ENCODE assay signal across 17 mouse cellular contexts in the genomic region with DNA sequence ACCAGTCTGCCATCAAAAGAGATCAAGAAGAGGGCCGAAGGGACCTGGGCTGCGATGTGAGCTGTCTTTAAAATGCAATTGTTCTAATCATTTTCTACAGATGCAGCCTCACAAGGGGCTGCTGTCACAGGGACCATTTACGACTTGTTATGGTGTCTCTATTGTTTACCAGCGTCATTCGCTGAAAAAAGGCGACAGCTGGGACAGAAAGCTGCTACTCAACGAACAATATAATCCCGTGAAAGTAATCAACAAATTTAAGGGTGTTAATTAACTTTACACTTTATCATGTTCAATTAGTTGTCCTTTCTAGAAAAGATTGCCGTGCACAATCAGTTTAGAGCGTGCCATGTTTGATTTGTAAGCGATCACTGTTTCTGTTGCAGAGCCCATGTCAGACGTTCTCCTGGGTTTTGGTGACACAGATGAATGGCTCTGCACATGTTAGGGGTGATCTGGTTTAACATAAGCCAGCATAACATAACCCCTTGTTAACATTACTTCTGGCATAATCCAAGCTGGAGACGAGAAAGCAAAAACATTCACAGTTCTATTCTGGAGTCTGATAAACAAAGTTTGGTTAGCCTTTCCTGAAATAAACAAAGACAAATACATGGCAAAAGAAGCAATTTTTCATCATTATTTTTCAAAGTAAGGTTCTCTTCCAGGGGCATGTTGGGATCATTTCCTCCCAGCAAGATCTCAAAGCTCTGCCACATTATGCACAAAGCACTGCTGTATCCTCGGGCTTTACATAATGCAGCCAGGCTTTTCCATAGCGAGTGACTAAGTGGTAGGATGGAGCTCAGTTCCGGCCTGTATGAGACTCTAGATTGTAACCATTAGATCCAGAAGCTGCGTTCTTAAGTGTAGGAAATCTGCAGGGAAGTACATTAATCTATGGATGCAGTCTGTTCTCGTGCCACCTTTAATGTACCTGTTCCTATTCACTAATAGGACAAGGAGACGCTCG.
DNase-seq lines count a peak whose midpoint lies in the region; ATAC-seq and TF ChIP-seq lines count a peak whose summit lies in the region.
"Had no signal": no experiment of that assay in that cellular context is flagged by ENCODE, and none has a peak within 500 bp of the region (broad histone marks: within the 10 kb centered on the region; RNA-seq: fewer than 3 reads in every experiment).

No protein-coding gene starts in this region.

- H3K9ac ChIP-seq in lung, embryonic 14.5 days = no peak overlapping the region
- no peak overlapping the region for H3K9ac ChIP-seq in hindbrain, embryonic 14.5 days
- no peak overlapping the region for H3K9ac ChIP-seq in heart, adult 2 months (ENCODE audit: low read depth, low read length)
- H3K9ac ChIP-seq: limb, embryonic 12.5 days; liver, embryonic 14.5 days had no signal

- 62% methylated on average over 20 of the region's 20 CpGs for WGBS in lung, embryonic 14.5 days
- 26% methylated on average over 20 of the region's 20 CpGs for WGBS in hindbrain, embryonic 14.5 days
- whole genome bisulfite sequencing in heart, adult 2 months = 88% methylated on average over 20 of the region's 20 CpGs

- H3K79me2 ChIP-seq in heart, adult 2 months (replicated peaks; ENCODE audit: control insufficient read depth, insufficient read depth, low read length) = peaks cover 3% of the 10 kb centered on the region; the same call in 1 of the 2 replicates

- H3K36me3 ChIP-seq in lung, embryonic 14.5 days (ENCODE audit: insufficient read depth) = no peaks in the 10 kb centered on the region
- no peaks in the 10 kb centered on the region for H3K36me3 ChIP-seq in testis, adult 2 months (ENCODE audit: control insufficient read depth, insufficient read depth, low read length)
- no peaks in the 10 kb centered on the region for H3K36me3 ChIP-seq in hindbrain, embryonic 14.5 days (replicated peaks; ENCODE audit: control insufficient read depth, insufficient read depth)
- H3K36me3 ChIP-seq in heart, adult 2 months (ENCODE audit: control insufficient read depth, insufficient read depth, low read length) = peaks cover 2% of the 10 kb centered on the region; the same call in 1 of the 2 replicates
- H3K36me3 ChIP-seq: limb, embryonic 12.5 days had no signal

- no peak overlapping the region for H3K4me2 ChIP-seq in lung, embryonic 14.5 days
- no peak overlapping the region for H3K4me2 ChIP-seq in hindbrain, embryonic 14.5 days (replicated peaks)
- H3K4me2 ChIP-seq: limb, embryonic 12.5 days had no signal

- H3K4me1 ChIP-seq in lung, embryonic 14.5 days (ENCODE audit: insufficient read depth) = no peaks in the 10 kb centered on the region
- no peaks in the 10 kb centered on the region for H3K4me1 ChIP-seq in testis, adult 2 months (ENCODE audit: control insufficient read depth, insufficient read depth, low read length)
- peaks cover 17% of the 10 kb centered on the region for H3K4me1 ChIP-seq in hindbrain, embryonic 14.5 days (replicated peaks; ENCODE audit: control insufficient read depth, insufficient read depth, low read length)
- H3K4me1 ChIP-seq in heart, adult 2 months (ENCODE audit: control insufficient read depth, insufficient read depth, low read length) = no peaks in the 10 kb centered on the region; the same call in 1 of the 2 replicates
- H3K4me1 ChIP-seq: limb, embryonic 12.5 days had no signal

- H3K4me3 ChIP-seq in lung, embryonic 14.5 days (ENCODE audit: low read depth, low read length) = no peak overlapping the region
- H3K4me3 ChIP-seq in testis, adult 2 months (ENCODE audit: control insufficient read depth, low read depth, low read length) = peak overlapping the region; percentile 21; the same call in 1 of the 2 replicates
- no peak overlapping the region for H3K4me3 ChIP-seq in hindbrain, embryonic 14.5 days (replicated peaks; ENCODE audit: low read length)
- no peak overlapping the region for H3K4me3 ChIP-seq in heart, adult 2 months
- H3K4me3 ChIP-seq: limb, embryonic 12.5 days had no signal

- no peak overlapping the region for H3K27ac ChIP-seq in lung, embryonic 14.5 days (ENCODE audit: low read depth)
- no peak overlapping the region for H3K27ac ChIP-seq in testis, adult 2 months (ENCODE audit: control insufficient read depth, insufficient read depth, low read depth, low read length)
- no peak overlapping the region for H3K27ac ChIP-seq in hindbrain, embryonic 14.5 days
- H3K27ac ChIP-seq in heart, adult 2 months = no peak overlapping the region
- H3K27ac ChIP-seq: limb, embryonic 12.5 days; liver, embryonic 14.5 days had no signal

- TF ChIP-seq POLR2A in testis, adult 2 months (IDR thresholded peaks at IDR 0.05; ENCODE audit: control insufficient read depth, low read depth, low read length) = no peak
- TF ChIP-seq POLR2A in heart, adult 2 months (IDR thresholded peaks at IDR 0.05; ENCODE audit: insufficient read depth, low read depth, low read length) = no peak

- intact Hi-C loops in heart, adult 2 months (cut with DNase I) = no loop called here

- no peaks in the 10 kb centered on the region for H3K27me3 ChIP-seq in lung, embryonic 14.5 days (ENCODE audit: insufficient read depth, low read length)
- H3K27me3 ChIP-seq in testis, adult 2 months (ENCODE audit: control insufficient read depth, insufficient read depth, low read length) = no peaks in the 10 kb centered on the region
- H3K27me3 ChIP-seq in hindbrain, embryonic 14.5 days (ENCODE audit: control insufficient read depth, insufficient read depth, low read length) = peaks cover 37% of the 10 kb centered on the region
- H3K27me3 ChIP-seq in heart, adult 2 months (ENCODE audit: control insufficient read depth, insufficient read depth, low read length) = no peaks in the 10 kb centered on the region
- H3K27me3 ChIP-seq: limb, embryonic 12.5 days; Patski had no signal

- no peak for TF ChIP-seq CTCF in lung, embryonic 14.5 days (IDR thresholded peaks at IDR 0.05; ENCODE audit: low read depth)
- no peak for TF ChIP-seq CTCF in testis, adult 2 months (IDR thresholded peaks at IDR 0.05; ENCODE audit: control insufficient read depth, insufficient read depth, insufficient replicate concordance, low read depth, low read length)
- no peak for TF ChIP-seq CTCF in heart, adult 2 months (IDR thresholded peaks at IDR 0.05)

- DNase-seq in lung, embryonic 14.5 days = peak; percentile 39
- no peak for DNase-seq in lung, adult 18-20 months
- no peak for DNase-seq in testis, postnatal 10 days (ENCODE audit: low spot score)
- DNase-seq in hindbrain, embryonic 14.5 days (ENCODE audit: low spot score) = peak; percentile 42
- DNase-seq in heart, adult 2 months = no peak
- DNase-seq: adrenal gland, postnatal 14 days; cerebellum, adult 9-10 months; gastrocnemius, postnatal 14 days; kidney, postnatal 25 days; right cerebral cortex, adult 18-20 months; thymus, adult 2 months had no signal

- H3K9me3 ChIP-seq in lung, embryonic 14.5 days (ENCODE audit: low read depth, low read length) = no peaks in the 10 kb centered on the region
- H3K9me3 ChIP-seq in hindbrain, embryonic 14.5 days (ENCODE audit: control insufficient read depth, low read length) = no peaks in the 10 kb centered on the region
- H3K9me3 ChIP-seq: limb, embryonic 12.5 days had no signal

- TF ChIP-seq EP300 in heart, adult 2 months (IDR thresholded peaks at IDR 0.05; ENCODE audit: insufficient read depth, low read depth, low read length) = no peak

- no peak for ATAC-seq in lung, embryonic 14.5 days (ENCODE audit: insufficient read depth)
- no peak for ATAC-seq in hindbrain, embryonic 14.5 days (ENCODE audit: low FRiP score)
- no peak for ATAC-seq in cerebellum, adult (ENCODE audit: insufficient number of reproducible peaks, low FRiP score, low TSS enrichment)
- ATAC-seq: activated CD4-positive, CD25-positive, alpha-beta regulatory T cell, adult 4 months; Patski had no signal

Comparison
In these comparisons a context has a peak if more than half of its experiments do, and no peak if none do; other contexts are left out.
1. DNase-seq: peak in lung, embryonic 14.5 days (single experiment) and hindbrain, embryonic 14.5 days (single experiment); none in lung, adult 18-20 months (0 of 2), testis, postnatal 10 days (single experiment) and heart, adult 2 months (0 of 2).